Mouse (Mus musculus) bone marrow macrophage, adult 2 months (primary cell): ENCODE measurements around the gene Arih2.

Experiments
- CTCF ChIP-seq: IDR thresholded peaks from 2 replicates; pipeline ENCODE4 v1.5.1; 2012; ENCODE audit warnings: low read depth, mild to moderate bottlenecking, low read length, moderate library complexity
- POLR2A ChIP-seq: IDR thresholded peaks from 2 replicates; pipeline ENCODE4 v1.6.1; 2012; ENCODE audit warnings: mild to moderate bottlenecking, low read depth, low read length, borderline replicate concordance

- TF ChIP-seq CTCF: no peak
- TF ChIP-seq POLR2A: no peak
Observed at GRCm38 (mm10) chr9:108565881-108566814, 83.0 kb downstream of the Arih2 start.
